Comparison of ENCODE assay signal across 27 mouse cellular contexts in genomic region chr15:7144542-7144941, GRCm38 (mm10). TPM values are rescaled to one million over a fixed set of nuclear protein-coding genes. Genes with fewer than 3 reads are reported as not detected.
DNase-seq lines count a peak whose midpoint lies in the region; ATAC-seq and TF ChIP-seq lines count a peak whose summit lies in the region.
"Had no signal": no experiment of that assay in that cellular context is flagged by ENCODE, and none has a peak within 500 bp of the region (broad histone marks: within the 10 kb centered on the region; RNA-seq: fewer than 3 reads in every experiment).

No protein-coding gene starts in this region.

- H3K79me2 ChIP-seq in liver, adult 2 months (ENCODE audit: control insufficient read depth, insufficient read depth, low read length) = peaks cover 44% of the 10 kb centered on the region; the same call in 1 of the 2 replicates

- peak overlapping the region; percentile 67 for H3K27ac ChIP-seq in gastrocnemius, adult 2 months
- H3K27ac ChIP-seq in hindbrain, embryonic 15.5 days (replicated peaks) = 0 out of 2 replicates have a peak overlapping the region, but pooled peaks have one; percentile 30
- no peak overlapping the region for H3K27ac ChIP-seq in hindbrain, embryonic 14.5 days
- peak overlapping the region; percentile 76 for H3K27ac ChIP-seq in liver, adult 2 months (replicated peaks; ENCODE audit: insufficient read depth, low read depth, low read length)
- no peak overlapping the region for H3K27ac ChIP-seq in liver, embryonic 11.5 days (ENCODE audit: low read depth, low read length)
- H3K27ac ChIP-seq: embryonic facial prominence, embryonic 13.5 days; forebrain, embryonic 13.5 days; hindbrain, embryonic 10.5 days; limb, embryonic 12.5 days; liver, embryonic 13.5 days; macrophage; midbrain, embryonic 15.5 days; neural tube, embryonic 12.5 days; stomach, postnatal 0 days had no signal

- H3K4me1 ChIP-seq in hindbrain, embryonic 15.5 days (replicated peaks) = peaks cover 30% of the 10 kb centered on the region
- H3K4me1 ChIP-seq in hindbrain, embryonic 14.5 days (replicated peaks; ENCODE audit: control insufficient read depth, insufficient read depth, low read length) = peaks cover 11% of the 10 kb centered on the region; the same call in 1 of the 2 replicates
- H3K4me1 ChIP-seq in liver, adult 2 months (ENCODE audit: control insufficient read depth, insufficient read depth, low read length) = peaks cover 40% of the 10 kb centered on the region
- H3K4me1 ChIP-seq in liver, embryonic 11.5 days (replicated peaks; ENCODE audit: control insufficient read depth, insufficient read depth, low read length) = peaks cover 12% of the 10 kb centered on the region; the same call in 1 of the 2 replicates
- H3K4me1 ChIP-seq in E14TG2a.4 (replicated peaks; ENCODE audit: low read depth, low read length) = peaks cover 93% of the 10 kb centered on the region
- H3K4me1 ChIP-seq: neural tube, embryonic 12.5 days had no signal

- H3K4me3 ChIP-seq in gastrocnemius, adult 2 months = peak overlapping the region; percentile 55
- no peak overlapping the region for H3K4me3 ChIP-seq in hindbrain, embryonic 15.5 days
- H3K4me3 ChIP-seq in hindbrain, embryonic 14.5 days (replicated peaks; ENCODE audit: low read length) = no peak overlapping the region
- H3K4me3 ChIP-seq in liver, adult 2 months (ENCODE audit: insufficient read depth, low read depth, low read length) = no peak overlapping the region
- no peak overlapping the region for H3K4me3 ChIP-seq in liver, embryonic 11.5 days (ENCODE audit: low read depth, low read length)
- H3K4me3 ChIP-seq in E14TG2a.4 (replicated peaks; ENCODE audit: low read length) = 0 out of 2 replicates have a peak overlapping the region, but pooled peaks have one; percentile 5
- H3K4me3 ChIP-seq: embryonic facial prominence, embryonic 13.5 days; erythroblast, embryonic 14.5 days; forebrain, embryonic 13.5 days; hindbrain, embryonic 10.5 days; limb, embryonic 12.5 days; liver, embryonic 13.5 days; midbrain, embryonic 15.5 days; neural tube, embryonic 12.5 days had no signal

- DNase-seq in gastrocnemius, adult 2 months = no peak
- no peak for DNase-seq in gastrocnemius, adult 18-20 months (ENCODE audit: low spot score)
- DNase-seq in hindbrain, embryonic 14.5 days (ENCODE audit: low spot score) = no peak
- no peak for DNase-seq in liver, adult 2 months (ENCODE audit: extremely low read depth, low read depth, low spot score)
- no peak for DNase-seq in liver, embryonic 11.5 days (ENCODE audit: low spot score)
- no peak for DNase-seq in adrenal gland, postnatal 36 days
- DNase-seq: cerebellum, adult 2 months; cerebellum, postnatal 25 days; gastrocnemius, postnatal 10 days; kidney, postnatal 14 days; layer of hippocampus, postnatal 36 days; liver, embryonic 13.5 days; right cerebral cortex, postnatal 14 days; thymus, adult 2 months; thymus, postnatal 4 days had no signal

- no peak overlapping the region for H3K4me2 ChIP-seq in hindbrain, embryonic 15.5 days
- H3K4me2 ChIP-seq in hindbrain, embryonic 14.5 days (replicated peaks) = no peak overlapping the region
- H3K4me2 ChIP-seq in liver, embryonic 11.5 days = no peak overlapping the region
- H3K4me2 ChIP-seq: embryonic facial prominence, embryonic 13.5 days; forebrain, embryonic 13.5 days; limb, embryonic 12.5 days; liver, embryonic 13.5 days; midbrain, embryonic 15.5 days; neural tube, embryonic 12.5 days had no signal

- H3K9ac ChIP-seq in hindbrain, embryonic 15.5 days = no peak overlapping the region
- no peak overlapping the region for H3K9ac ChIP-seq in hindbrain, embryonic 14.5 days
- 0 out of 2 replicates have a peak overlapping the region, but pooled peaks have one; percentile 5 for H3K9ac ChIP-seq in liver, adult 2 months (ENCODE audit: low read depth, low read length)
- H3K9ac ChIP-seq in liver, embryonic 11.5 days (ENCODE audit: low read depth, low read length) = no peak overlapping the region
- H3K9ac ChIP-seq: embryonic facial prominence, embryonic 13.5 days; forebrain, embryonic 13.5 days; limb, embryonic 12.5 days; liver, embryonic 13.5 days; midbrain, embryonic 15.5 days; neural tube, embryonic 12.5 days had no signal

- H3K36me3 ChIP-seq in hindbrain, embryonic 15.5 days = no peaks in the 10 kb centered on the region
- no peaks in the 10 kb centered on the region for H3K36me3 ChIP-seq in hindbrain, embryonic 14.5 days (replicated peaks; ENCODE audit: control insufficient read depth, insufficient read depth)
- no peaks in the 10 kb centered on the region for H3K36me3 ChIP-seq in liver, adult 2 months (ENCODE audit: control insufficient read depth, insufficient read depth, low read length)
- no peaks in the 10 kb centered on the region for H3K36me3 ChIP-seq in liver, embryonic 11.5 days (ENCODE audit: control insufficient read depth, insufficient read depth, low read length)
- peaks cover 40% of the 10 kb centered on the region for H3K36me3 ChIP-seq in E14TG2a.4 (ENCODE audit: insufficient read depth, low read length)
- H3K36me3 ChIP-seq: embryonic facial prominence, embryonic 13.5 days; hindbrain, embryonic 10.5 days; limb, embryonic 12.5 days; liver, embryonic 13.5 days; midbrain, embryonic 15.5 days; neural tube, embryonic 12.5 days had no signal

- TF ChIP-seq POLR2A in liver, adult 2 months (IDR thresholded peaks at IDR 0.05; ENCODE audit: extremely low read depth, insufficient read depth, low read length) = no peak

- H3K27me3 ChIP-seq in hindbrain, embryonic 15.5 days = no peaks in the 10 kb centered on the region
- no peaks in the 10 kb centered on the region for H3K27me3 ChIP-seq in hindbrain, embryonic 14.5 days (ENCODE audit: control insufficient read depth, insufficient read depth, low read length)
- H3K27me3 ChIP-seq in liver, adult 2 months (ENCODE audit: control insufficient read depth, insufficient read depth, low read length) = no peaks in the 10 kb centered on the region
- H3K27me3 ChIP-seq in liver, embryonic 11.5 days (replicated peaks; ENCODE audit: control insufficient read depth, insufficient read depth, low read length) = 0 out of 2 replicates have a peak, but pooled peaks cover 2% of the 10 kb centered on the region
- no peaks in the 10 kb centered on the region for H3K27me3 ChIP-seq in E14TG2a.4 (ENCODE audit: insufficient read depth, low read length)
- H3K27me3 ChIP-seq: embryonic facial prominence, embryonic 13.5 days; forebrain, embryonic 13.5 days; limb, embryonic 12.5 days; liver, embryonic 13.5 days; midbrain, embryonic 15.5 days; neural tube, embryonic 12.5 days had no signal

- 68% methylated on average over 3 of the region's 3 CpGs for WGBS in hindbrain, embryonic 15.5 days
- WGBS in hindbrain, embryonic 14.5 days = 70% methylated on average over 3 of the region's 3 CpGs
- WGBS in liver, adult 2 months = 41% methylated on average over 3 of the region's 3 CpGs
- WGBS in liver, embryonic 11.5 days = 76% methylated on average over 3 of the region's 3 CpGs

- no peak for ATAC-seq in hindbrain, embryonic 15.5 days (ENCODE audit: low FRiP score, low read depth)
- ATAC-seq in hindbrain, embryonic 14.5 days (ENCODE audit: low FRiP score) = no peak
- no peak for ATAC-seq in liver, embryonic 11.5 days (replicated peaks; ENCODE audit: low FRiP score)
- ATAC-seq: forebrain, embryonic 13.5 days; intestine, embryonic 16.5 days; midbrain, embryonic 15.5 days had no signal

- H3K9me3 ChIP-seq in hindbrain, embryonic 15.5 days = no peaks in the 10 kb centered on the region
- no peaks in the 10 kb centered on the region for H3K9me3 ChIP-seq in hindbrain, embryonic 14.5 days (ENCODE audit: control insufficient read depth, low read length)
- H3K9me3 ChIP-seq in liver, embryonic 11.5 days (ENCODE audit: control insufficient read depth, low read length) = no peaks in the 10 kb centered on the region
- no peaks in the 10 kb centered on the region for H3K9me3 ChIP-seq in E14TG2a.4 (ENCODE audit: low read length)
- H3K9me3 ChIP-seq: embryonic facial prominence, embryonic 13.5 days; forebrain, embryonic 13.5 days; hindbrain, embryonic 10.5 days; limb, embryonic 12.5 days; liver, embryonic 13.5 days; midbrain, embryonic 15.5 days; neural tube, embryonic 12.5 days had no signal

- intact Hi-C loops in gastrocnemius, adult 2 months (cut with DNase I) = no loop called here

- TF ChIP-seq CTCF in gastrocnemius, adult 2 months (IDR thresholded peaks at IDR 0.05) = no peak
- no peak for TF ChIP-seq CTCF in liver, adult 2 months (IDR thresholded peaks at IDR 0.05; ENCODE audit: low read depth, low read length)
- TF ChIP-seq CTCF in E14TG2a.4 (conservative IDR thresholded peaks at IDR 0.05; ENCODE audit: low read length) = no peak

RNA-seq across cellular contexts. Expression of gene Lifr, which starts 54.1 kb away (rescaled TPM):
- total RNA-seq in gastrocnemius, adult 2 months (2021) = 10 to 100 TPM; 66.2 to 83.3 TPM
- 10 to 100 TPM; 47.9 to 50.9 TPM for total RNA-seq in gastrocnemius, adult 18-20 months (2021)
- polyA plus RNA-seq in hindbrain, embryonic 15.5 days (2015; fragmentation: Nextera tagmentation; extraction: Ambion mirVana) = 18.3 and 19.9 TPM in 2 replicates
- polyA plus RNA-seq in hindbrain, embryonic 14.5 days (2014; fragmentation: Nextera tagmentation; extraction: Ambion mirVana) = 35.2 and 38.7 TPM in 2 replicates
- 386 and 431 TPM in 2 replicates for total RNA-seq in liver, adult 2 months (2014; rRNA removed)
- polyA plus RNA-seq in liver, adult 2 months (2012; rRNA removed) = 134 and 159 TPM in 2 replicates
- 28.7 and 31.0 TPM in 2 replicates for polyA plus RNA-seq in liver, embryonic 11.5 days (2014; fragmentation: Nextera tagmentation; extraction: Ambion mirVana)
- 10 to 100 TPM; 35.8 to 59.6 TPM for total RNA-seq in adrenal gland, postnatal 36 days (2021)
- polyA plus RNA-seq: erythroblast, embryonic 14.5 days had no signal

Comparison
In these comparisons a context has a peak if more than half of its experiments do, and no peak if none do; other contexts are left out.
1. H3K27ac ChIP-seq: peak in gastrocnemius, adult 2 months (single experiment), hindbrain, embryonic 15.5 days (single experiment) and liver, adult 2 months (single experiment); none in hindbrain, embryonic 14.5 days (single experiment) and liver, embryonic 11.5 days (single experiment).
2. H3K4me3 ChIP-seq: peak in gastrocnemius, adult 2 months (single experiment) and E14TG2a.4 (single experiment); none in hindbrain, embryonic 15.5 days (single experiment), hindbrain, embryonic 14.5 days (single experiment), liver, adult 2 months (single experiment) and liver, embryonic 11.5 days (single experiment).